ENCODE assay signal across 8 mouse cellular contexts in genomic region chr2:91682850-91683249, GRCm38 (mm10).
DNase-seq lines count a peak whose midpoint lies in the region.

No protein-coding gene starts in this region.

- DNase-seq in cerebellum, adult 11 months, result peak; percentile 23
- no peak for DNase-seq in cerebellum, adult 11-12 months
- DNase-seq in urinary bladder, postnatal 25 days (ENCODE audit: low spot score), result peak; percentile 28
- no peak for DNase-seq in urinary bladder, postnatal 4 days (ENCODE audit: low spot score in 2 of 2)
- DNase-seq in forelimb bud, embryonic 11.5 days (ENCODE audit: low read depth, low spot score), result peak; percentile 43
- peak; percentile 58 for DNase-seq in layer of hippocampus, adult 9-11 months
- DNase-seq in lung, postnatal 14 days, result peak; percentile 77
- no peak for DNase-seq in spleen, adult 12 weeks (ENCODE audit: low spot score)

Comparison
In these comparisons a context has a peak if more than half of its experiments do, and no peak if none do; other contexts are left out.
1. DNase-seq: peak in cerebellum, adult 11 months (single experiment), urinary bladder, postnatal 25 days (single experiment), forelimb bud, embryonic 11.5 days (single experiment), layer of hippocampus, adult 9-11 months (single experiment) and lung, postnatal 14 days (single experiment); none in cerebellum, adult 11-12 months (single experiment), urinary bladder, postnatal 4 days (0 of 2) and spleen, adult 12 weeks (single experiment).